Mouse (Mus musculus): ENCODE measurements at regions not wholly inside any gene's neighbourhood (a gene's known extent, or its start where the extent isn't known, plus 50 kb on each side); places are given as distances from the start of the nearest gene placed in this dataset.

DNA sequence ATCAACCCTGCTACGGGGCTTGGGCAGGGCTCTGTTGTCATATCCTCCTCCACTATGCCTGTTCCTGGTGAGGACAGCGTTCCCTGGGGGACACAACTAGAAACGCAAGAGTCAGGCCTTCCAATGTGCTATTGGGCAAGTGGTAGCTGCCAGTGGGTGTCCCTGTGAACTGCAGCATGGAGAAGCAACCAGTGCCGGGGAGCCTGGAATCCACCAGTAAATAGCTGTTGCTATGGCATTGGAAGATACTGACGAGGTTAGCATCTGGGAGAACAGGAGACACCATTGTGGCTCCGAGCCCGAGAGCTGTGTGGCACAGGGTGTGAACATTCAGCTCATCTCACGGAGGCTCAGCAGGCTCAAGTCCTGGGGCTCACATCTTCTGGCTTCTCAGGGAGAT lies 414.0 kb downstream of the Zfp536 start:
- no peak for ATAC-seq (replicated peaks; ENCODE audit: insufficient number of reproducible peaks, low FRiP score, low TSS enrichment, poor library complexity, severe bottlenecking)

DNA sequence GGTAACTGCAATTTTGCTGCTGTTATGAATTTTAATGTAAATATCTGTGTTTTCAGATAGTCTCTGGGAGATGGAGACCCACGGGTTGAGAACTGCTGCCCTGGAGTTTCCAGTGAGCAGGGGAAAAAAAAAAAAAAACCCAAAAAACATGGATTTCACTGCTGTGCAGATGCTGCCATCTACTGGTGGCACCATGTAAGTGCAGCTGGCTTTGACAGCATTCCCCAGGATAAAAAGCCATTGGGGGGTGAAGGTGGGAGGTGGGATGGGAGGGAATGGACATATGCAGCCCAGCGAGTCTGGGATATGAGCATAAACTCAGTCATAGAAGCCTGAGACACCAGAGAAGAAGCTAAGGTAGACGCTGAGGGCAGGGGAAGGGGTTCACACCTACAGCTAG lies 413.3 kb downstream of the Zfp536 start:
- no peak for ATAC-seq (replicated peaks; ENCODE audit: insufficient number of reproducible peaks, low FRiP score, low TSS enrichment, poor library complexity, severe bottlenecking)

DNA sequence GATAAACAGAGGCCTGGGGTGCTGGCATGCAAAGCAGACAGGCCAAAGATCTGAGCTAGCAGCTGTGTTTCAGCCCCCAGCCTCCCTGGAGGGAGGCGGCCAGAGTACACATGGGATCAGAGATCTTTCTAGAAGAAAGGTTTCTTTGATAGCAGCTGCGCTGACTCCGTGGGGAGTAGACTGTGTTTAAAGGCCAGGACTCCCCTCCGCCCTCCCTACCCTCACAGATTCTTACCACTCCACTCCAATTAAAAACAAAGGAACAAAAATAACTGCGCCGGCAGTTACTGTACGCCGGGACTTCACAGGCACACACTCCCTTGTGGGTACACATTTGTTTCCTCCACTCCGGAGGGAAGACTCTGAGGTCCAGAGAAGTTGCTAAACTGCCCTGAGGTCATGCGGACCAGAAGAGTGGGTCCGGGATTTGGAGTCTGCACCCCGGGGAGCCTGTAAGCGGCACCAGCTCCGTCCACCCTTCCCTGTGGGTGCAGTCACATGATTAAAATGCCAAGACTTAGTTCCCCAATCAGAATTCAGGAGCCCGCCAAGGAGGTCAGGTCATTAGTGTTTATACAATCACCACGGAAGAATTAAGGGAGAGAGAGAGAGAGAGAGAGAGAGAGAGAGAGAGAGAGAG lies 411.5 kb downstream of the Zfp536 start:
- no peak for ATAC-seq (replicated peaks; ENCODE audit: insufficient number of reproducible peaks, low FRiP score, low TSS enrichment, poor library complexity, severe bottlenecking)

DNA sequence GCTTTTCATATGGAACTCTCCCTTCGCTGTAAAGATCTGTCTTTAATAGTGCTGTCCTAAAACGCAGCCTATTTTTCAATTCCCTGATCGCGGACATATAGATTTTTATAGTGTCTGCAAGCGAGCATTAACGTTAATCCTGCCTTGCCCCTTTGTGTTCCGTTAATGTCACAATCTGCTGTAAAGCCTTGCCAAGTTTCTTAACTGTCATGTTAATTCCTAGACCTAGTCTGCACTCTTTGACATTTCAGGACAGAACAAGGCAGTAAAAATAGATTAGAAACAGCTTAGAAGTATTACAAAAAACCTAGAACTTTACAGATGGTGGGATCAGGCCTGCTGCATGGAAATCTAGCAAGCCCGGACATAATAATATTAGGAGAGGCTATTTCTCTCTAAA lies 410.6 kb downstream of the Zfp536 start:
- no peak for ATAC-seq (replicated peaks; ENCODE audit: insufficient number of reproducible peaks, low FRiP score, low TSS enrichment, poor library complexity, severe bottlenecking)

- ATAC-seq (replicated peaks; ENCODE audit: insufficient number of reproducible peaks, low FRiP score, low TSS enrichment, poor library complexity, severe bottlenecking) = no peak
Measured at GRCm38 (mm10) chr7:37363629-37364175, 409.7 kb downstream of the Zfp536 start.

DNA sequence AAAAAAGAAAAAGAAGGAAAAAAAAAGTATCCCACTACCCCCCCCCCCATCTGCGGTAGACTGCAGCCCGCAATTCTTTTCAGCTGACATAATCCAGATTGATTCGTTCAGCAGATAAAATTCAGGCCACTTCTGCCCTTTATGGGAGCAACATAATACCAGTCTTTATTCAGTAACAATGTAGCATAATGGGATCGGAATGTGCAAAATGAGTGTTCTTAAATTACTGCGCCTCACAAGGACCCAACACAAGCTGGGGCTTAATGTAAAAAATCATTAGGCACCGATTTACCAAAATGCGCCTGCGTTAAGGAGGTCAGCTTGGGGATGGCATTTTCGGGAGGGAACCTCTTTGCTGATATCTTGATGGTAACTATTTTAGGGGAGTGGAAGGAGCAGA lies 409.2 kb downstream of the Zfp536 start:
- no peak for ATAC-seq (replicated peaks; ENCODE audit: insufficient number of reproducible peaks, low FRiP score, low TSS enrichment, poor library complexity, severe bottlenecking)

- ATAC-seq (replicated peaks; ENCODE audit: insufficient number of reproducible peaks, low FRiP score, low TSS enrichment, poor library complexity, severe bottlenecking) = no peak
Measured at GRCm38 (mm10) chr7:37366006-37366405, 407.4 kb downstream of the Zfp536 start.

- ATAC-seq (replicated peaks; ENCODE audit: insufficient number of reproducible peaks, low FRiP score, low TSS enrichment, poor library complexity, severe bottlenecking) = no peak
Measured at GRCm38 (mm10) chr7:37369698-37370097, 403.7 kb downstream of the Zfp536 start.

DNA sequence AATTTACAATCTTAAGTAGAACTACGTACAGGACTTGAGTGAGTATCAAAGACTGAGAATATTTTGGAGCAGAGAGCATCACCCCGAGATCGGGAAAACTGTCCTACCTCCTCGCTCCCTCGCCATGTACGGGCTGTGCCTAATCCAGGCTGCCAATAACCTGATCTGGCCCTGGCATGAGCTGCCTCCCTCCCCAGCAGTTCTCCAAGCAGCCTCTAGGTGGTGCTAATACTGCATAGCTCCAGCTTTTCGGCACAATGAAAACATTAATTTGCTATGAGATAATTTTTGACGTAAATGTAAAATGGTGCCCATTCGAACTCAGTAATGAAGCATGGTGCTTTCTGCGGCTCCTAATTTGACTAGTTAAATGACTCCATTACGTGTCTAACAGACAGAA lies 399.6 kb downstream of the Zfp536 start:
- ATAC-seq (replicated peaks; ENCODE audit: insufficient number of reproducible peaks, low FRiP score, low TSS enrichment, poor library complexity, severe bottlenecking) = peak; percentile 75

GRCm38 (mm10) chr7:37375044-37375443 lies 398.4 kb downstream of the Zfp536 start:
- ATAC-seq (replicated peaks; ENCODE audit: insufficient number of reproducible peaks, low FRiP score, low TSS enrichment, poor library complexity, severe bottlenecking) = no peak

DNA sequence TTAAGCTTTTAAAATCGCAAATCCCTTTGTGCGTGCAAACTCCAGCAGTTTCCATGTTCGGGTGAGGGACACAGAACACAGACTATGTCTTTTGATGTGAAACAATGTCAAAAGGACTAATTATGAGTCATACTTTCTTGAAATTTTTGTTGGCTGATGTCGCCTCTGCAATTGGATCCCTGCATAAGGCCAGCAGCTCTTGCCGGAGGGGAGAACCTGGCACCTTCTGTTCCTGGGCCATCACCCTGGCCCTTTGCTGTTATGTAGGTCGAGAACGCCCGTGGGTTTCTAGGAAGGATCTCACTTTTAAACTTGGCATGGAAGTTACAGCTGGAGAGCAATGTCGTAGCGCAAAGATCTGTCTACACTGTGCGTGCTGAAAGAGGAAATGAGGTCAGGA lies 397.9 kb downstream of the Zfp536 start:
- no peak for ATAC-seq (replicated peaks; ENCODE audit: insufficient number of reproducible peaks, low FRiP score, low TSS enrichment, poor library complexity, severe bottlenecking)

DNA sequence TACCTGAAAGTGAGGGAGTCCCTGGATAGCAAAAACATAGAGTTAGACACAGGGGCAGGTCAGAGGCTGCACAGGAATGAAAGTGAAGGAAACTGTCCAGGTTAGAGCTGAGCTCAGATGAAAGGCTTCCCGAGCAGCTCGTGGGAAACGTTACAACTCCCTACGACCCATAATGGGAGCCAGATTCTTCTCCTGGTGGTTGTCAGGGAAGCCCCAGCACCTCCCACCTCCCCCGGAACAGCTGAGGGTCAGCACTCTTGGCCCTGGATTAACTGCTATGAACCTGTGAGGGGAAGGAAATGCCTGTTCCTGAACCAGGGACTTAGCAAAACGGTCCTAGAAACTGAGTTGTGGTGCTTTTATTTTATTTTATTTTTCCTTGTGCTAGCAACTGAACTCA lies 397.2 kb downstream of the Zfp536 start:
- no peak for ATAC-seq (replicated peaks; ENCODE audit: insufficient number of reproducible peaks, low FRiP score, low TSS enrichment, poor library complexity, severe bottlenecking)

GRCm38 (mm10) chr7:37377889-37378521 lies 395.4 kb downstream of the Zfp536 start:
- ATAC-seq (replicated peaks; ENCODE audit: insufficient number of reproducible peaks, low FRiP score, low TSS enrichment, poor library complexity, severe bottlenecking) = no peak

GRCm38 (mm10) chr7:37387871-37388270 lies 385.6 kb downstream of the Zfp536 start:
- ATAC-seq (replicated peaks; ENCODE audit: insufficient number of reproducible peaks, low FRiP score, low TSS enrichment, poor library complexity, severe bottlenecking) = no peak

GRCm38 (mm10) chr7:37388843-37389702 lies 384.4 kb downstream of the Zfp536 start:
- no peak for ATAC-seq (replicated peaks; ENCODE audit: insufficient number of reproducible peaks, low FRiP score, low TSS enrichment, poor library complexity, severe bottlenecking)

DNA sequence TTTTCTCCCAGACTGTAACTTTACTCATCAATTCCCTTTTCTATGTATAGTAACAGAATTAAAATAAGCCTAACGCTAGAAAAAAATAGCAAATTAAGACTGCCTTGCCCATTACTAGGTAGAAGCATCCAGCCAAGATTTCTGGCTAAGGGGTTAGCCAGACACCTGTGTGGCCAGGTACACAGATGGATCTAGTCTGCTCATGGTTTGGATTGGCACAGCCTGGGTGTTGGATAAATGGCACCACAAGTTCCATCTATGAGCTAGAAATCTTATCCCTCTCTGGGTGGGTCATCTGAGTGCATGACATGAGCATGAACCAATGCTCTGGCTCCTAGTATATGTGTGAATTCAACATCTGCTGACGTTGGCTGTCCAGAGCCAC lies 383.7 kb downstream of the Zfp536 start:
- ATAC-seq (replicated peaks; ENCODE audit: insufficient number of reproducible peaks, low FRiP score, low TSS enrichment, poor library complexity, severe bottlenecking) = no peak

DNA sequence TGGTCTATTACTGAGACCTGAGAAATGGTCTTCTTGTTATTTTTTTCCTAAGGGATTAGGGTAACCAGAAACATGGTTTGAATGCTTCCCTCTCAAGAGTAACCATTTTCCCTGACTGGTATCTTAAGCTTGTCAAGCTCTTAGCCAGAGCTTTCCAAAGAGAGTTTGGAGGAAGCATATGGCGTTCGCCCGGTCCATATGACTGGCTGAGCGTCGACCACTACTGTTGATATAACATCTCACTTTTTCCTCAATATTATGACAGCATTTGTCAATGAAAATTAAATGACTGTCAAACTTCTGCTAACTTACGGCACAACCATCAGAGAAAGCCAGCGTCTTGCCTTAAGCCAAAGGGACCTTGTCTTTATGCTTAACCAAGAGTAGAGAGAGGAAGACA lies 383.2 kb downstream of the Zfp536 start:
- no peak for ATAC-seq (replicated peaks; ENCODE audit: insufficient number of reproducible peaks, low FRiP score, low TSS enrichment, poor library complexity, severe bottlenecking)

GRCm38 (mm10) chr7:37392122-37392521 lies 381.3 kb downstream of the Zfp536 start:
- no peak for ATAC-seq (replicated peaks; ENCODE audit: insufficient number of reproducible peaks, low FRiP score, low TSS enrichment, poor library complexity, severe bottlenecking)

DNA sequence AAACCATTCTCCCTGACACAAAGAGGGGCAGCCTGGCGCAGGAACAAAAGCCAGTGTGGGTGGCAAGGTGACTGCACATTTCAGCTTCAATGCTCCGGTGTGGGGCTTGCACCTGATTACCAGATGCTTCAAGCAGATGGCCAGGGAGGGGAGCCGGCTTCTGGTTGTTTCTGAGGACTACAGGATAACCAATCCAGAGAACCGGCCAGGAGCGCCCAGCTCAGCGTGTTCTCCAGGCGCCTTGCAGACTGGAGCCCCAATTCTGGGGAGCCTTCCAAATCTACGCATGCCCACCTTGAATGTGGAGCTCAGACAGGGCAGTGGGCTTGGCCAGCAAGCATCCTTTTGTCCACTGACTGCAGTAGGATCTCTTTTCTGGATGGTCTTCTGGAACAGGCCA lies 380.8 kb downstream of the Zfp536 start:
- ATAC-seq (replicated peaks; ENCODE audit: insufficient number of reproducible peaks, low FRiP score, low TSS enrichment, poor library complexity, severe bottlenecking) = no peak

GRCm38 (mm10) chr7:37393071-37393470 lies 380.4 kb downstream of the Zfp536 start:
- no peak for ATAC-seq (replicated peaks; ENCODE audit: insufficient number of reproducible peaks, low FRiP score, low TSS enrichment, poor library complexity, severe bottlenecking)
